Mouse (Mus musculus) testis, adult 2 months (tissue): Measurements from ENCODE around the gene Prrt4. TPM values are rescaled to one million over a fixed set of nuclear protein-coding genes. Genes with fewer than 3 reads are reported as not detected.
A peak's percentile ranks its signal among the peaks of the same experiment; 100 is the strongest.

Source experiments
- H3K27ac ChIP-seq: fragments of 200-500 bp; 2 replicates; pipeline ENCODE4 v1.5.1; 2012; ENCODE audit warnings: low read depth, low read length; ENCODE audit not compliant: control insufficient read depth, insufficient read depth
- H3K27me3 ChIP-seq: fragments of 200-500 bp; 2 replicates; pipeline ENCODE4 v1.6.1; 2012; ENCODE audit warnings: mild to moderate bottlenecking, low read length, moderate library complexity; ENCODE audit not compliant: control insufficient read depth, insufficient read depth
- H3K36me3 ChIP-seq: fragments of 200-500 bp; 2 replicates; pipeline ENCODE4 v1.6.1; 2012; ENCODE audit warnings: mild to moderate bottlenecking, low read length; ENCODE audit not compliant: control insufficient read depth, insufficient read depth
- H3K4me1 ChIP-seq: fragments of 200-500 bp; 2 replicates; pipeline ENCODE4 v1.6.1; 2012; ENCODE audit warnings: low read length; ENCODE audit not compliant: control insufficient read depth, insufficient read depth
- H3K4me3 ChIP-seq: fragments of 200-500 bp; 2 replicates; pipeline ENCODE4 v1.5.1; 2012; ENCODE audit warnings: low read depth, mild to moderate bottlenecking, low read length, moderate library complexity, mixed read lengths; ENCODE audit not compliant: control insufficient read depth
- CTCF ChIP-seq: fragments of 200-500 bp; IDR thresholded peaks from 2 replicates; pipeline ENCODE4 v1.5.1; 2012; ENCODE audit warnings: low read depth, mild to moderate bottlenecking, inconsistent platforms, low read length, moderate library complexity; ENCODE audit not compliant: control insufficient read depth, insufficient read depth, insufficient replicate concordance
- POLR2A ChIP-seq: fragments of 200-500 bp; IDR thresholded peaks from 2 replicates; pipeline ENCODE4 v1.6.1; 2012; ENCODE audit warnings: low read depth, mild to moderate bottlenecking, inconsistent platforms, low read length, moderate library complexity; ENCODE audit not compliant: control insufficient read depth
- polyA plus RNA-seq: library from polyadenylated mRNA; depleted of rRNA; stranded (reverse); fragments of >200 nt; gene quantifications from 2 replicates; pipeline ENCODE4 v1.2.3, GENCODE M21; 2012

Prrt4 gene
- polyA plus RNA-seq, 1 experiment, result 0.57 TPM

DNA sequence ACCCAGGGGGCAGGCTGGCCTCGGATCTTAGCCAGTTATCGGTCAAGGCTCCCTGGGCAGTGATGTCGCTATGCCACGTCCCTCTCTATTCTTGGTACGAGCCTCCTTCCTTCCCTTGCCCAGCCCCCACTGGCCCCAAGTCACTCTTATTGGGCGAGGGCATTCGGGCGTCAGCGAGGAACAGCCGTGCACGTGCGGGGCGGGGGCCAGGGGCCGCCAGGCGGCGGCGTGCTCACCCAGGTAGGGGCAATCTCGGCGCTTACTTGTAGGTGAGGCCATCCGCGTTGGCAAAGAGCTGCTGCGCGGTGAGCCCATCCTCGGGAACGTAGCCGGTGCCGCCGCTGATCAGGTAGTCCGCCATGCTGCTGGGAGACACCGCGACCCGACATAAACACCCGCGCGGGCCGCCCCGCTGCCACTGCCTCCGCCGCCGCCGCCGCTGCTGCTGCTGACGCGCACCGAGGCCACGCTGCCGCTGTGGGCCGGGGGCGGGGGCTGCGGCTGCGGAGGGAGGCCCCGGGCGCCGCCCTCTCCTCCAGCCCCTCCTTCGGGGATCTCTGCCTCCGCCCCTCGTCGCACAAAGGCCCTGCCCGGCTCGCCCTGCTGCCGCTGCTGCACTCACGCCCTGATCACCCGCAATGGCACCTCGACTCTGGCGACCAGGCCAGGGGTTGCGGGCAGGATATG, 32.6 kb upstream of the Prrt4 start:
- peaks cover 21% of the 10 kb centered on the region for H3K4me1 ChIP-seq
- H3K4me3 ChIP-seq, result peak overlapping the region; percentile 74
- no peaks in the 10 kb centered on the region; the same call in 1 of the 2 replicates for H3K27me3 ChIP-seq
- no peak overlapping the region for H3K27ac ChIP-seq
- no peaks in the 10 kb centered on the region for H3K36me3 ChIP-seq
- TF ChIP-seq CTCF (no peak), POLR2A (no peak)

DNA sequence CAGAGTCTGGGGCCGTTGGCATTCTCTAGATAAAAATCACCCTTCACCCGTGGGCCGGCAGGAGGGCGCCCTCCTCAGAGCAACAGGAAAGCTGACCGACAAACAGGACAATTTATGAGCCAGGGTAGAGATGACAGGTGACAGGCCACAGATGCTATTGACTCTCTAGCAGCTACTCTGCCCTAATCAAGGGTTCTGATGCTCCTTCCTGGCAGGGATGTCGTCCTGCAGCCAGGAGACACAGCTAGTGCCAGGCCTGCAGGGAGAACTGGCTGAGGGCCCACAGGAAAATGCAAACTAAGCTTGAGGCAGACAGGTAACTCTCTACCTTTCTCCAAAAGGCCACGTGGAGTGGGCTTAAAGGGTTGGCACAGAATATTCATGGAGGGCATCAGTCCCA, 31.8 kb upstream of the Prrt4 start:
- TF ChIP-seq CTCF (no peak), POLR2A (no peak)
- Histone ChIP-seq H3K27me3 (no peaks in the 10 kb centered on the region; the same call in 1 of the 2 replicates), H3K4me1 (peaks cover 19% of the 10 kb centered on the region), H3K4me3 (peak overlapping the region; percentile 74), H3K27ac (no peak overlapping the region), H3K36me3 (no peaks in the 10 kb centered on the region)

DNA sequence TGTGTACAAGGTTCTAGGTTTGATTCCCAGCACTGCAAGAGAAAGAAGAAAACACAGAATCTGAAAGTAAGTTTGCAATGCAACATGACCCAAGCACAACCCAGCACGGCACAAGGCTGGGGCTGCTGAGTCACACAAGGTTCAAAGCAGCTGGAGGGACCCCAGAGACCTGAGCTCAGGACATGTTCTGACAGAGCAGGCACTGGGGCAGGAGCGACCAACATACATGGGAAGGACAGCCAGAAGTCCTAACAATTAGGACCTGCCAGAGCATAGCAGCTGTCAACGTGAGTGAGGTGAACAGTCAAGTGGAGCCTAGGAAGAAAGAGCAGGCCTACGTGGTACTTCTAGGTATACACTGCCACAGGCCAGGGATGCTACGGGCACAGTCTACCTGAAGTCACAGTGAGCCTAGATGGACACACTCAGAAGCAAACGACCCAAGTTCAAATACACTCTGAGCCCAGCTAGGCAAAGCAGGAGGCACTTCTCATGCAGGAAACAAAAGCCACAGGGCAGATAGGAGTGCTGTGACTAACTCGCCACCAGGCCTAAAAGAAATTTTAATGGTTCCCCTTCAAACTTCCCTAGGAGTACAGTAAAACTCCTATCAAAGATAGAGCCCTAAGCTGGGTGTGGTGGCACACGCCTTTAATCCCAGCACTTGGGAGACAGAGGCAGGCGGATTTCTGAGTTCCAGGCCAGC, 31.0 kb upstream of the Prrt4 start:
- no peak overlapping the region for H3K4me3 ChIP-seq
- no peak overlapping the region for H3K27ac ChIP-seq
- no peaks in the 10 kb centered on the region for H3K36me3 ChIP-seq
- H3K27me3 ChIP-seq, result no peaks in the 10 kb centered on the region
- H3K4me1 ChIP-seq, result peaks cover 16% of the 10 kb centered on the region
- TF ChIP-seq CTCF (no peak), POLR2A (no peak)

DNA sequence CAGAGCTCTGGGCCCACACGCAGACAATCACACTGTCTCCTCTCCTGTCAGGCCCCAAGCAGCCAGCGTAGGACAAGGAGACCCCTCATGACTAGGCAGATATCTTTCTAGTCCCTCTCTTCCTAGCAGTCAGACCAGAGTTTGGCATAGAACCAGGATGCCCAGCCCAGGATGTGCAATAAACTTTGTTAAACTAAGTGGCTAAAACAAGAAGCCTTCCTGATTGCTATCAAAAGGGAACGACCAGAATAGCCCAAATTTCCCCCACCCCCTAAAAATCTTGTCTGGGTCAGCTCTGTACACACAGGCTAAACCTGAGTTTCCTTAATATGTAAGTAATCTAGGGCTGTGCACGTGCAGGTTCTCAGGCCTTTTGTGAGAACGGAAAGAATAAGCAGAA, 28.8 kb upstream of the Prrt4 start:
- Histone ChIP-seq H3K27ac (no peak overlapping the region), H3K36me3 (no peaks in the 10 kb centered on the region), H3K4me3 (no peak overlapping the region), H3K4me1 (peaks cover 12% of the 10 kb centered on the region), H3K27me3 (no peaks in the 10 kb centered on the region)
- TF ChIP-seq CTCF, result no peak
- TF ChIP-seq POLR2A, result no peak

DNA sequence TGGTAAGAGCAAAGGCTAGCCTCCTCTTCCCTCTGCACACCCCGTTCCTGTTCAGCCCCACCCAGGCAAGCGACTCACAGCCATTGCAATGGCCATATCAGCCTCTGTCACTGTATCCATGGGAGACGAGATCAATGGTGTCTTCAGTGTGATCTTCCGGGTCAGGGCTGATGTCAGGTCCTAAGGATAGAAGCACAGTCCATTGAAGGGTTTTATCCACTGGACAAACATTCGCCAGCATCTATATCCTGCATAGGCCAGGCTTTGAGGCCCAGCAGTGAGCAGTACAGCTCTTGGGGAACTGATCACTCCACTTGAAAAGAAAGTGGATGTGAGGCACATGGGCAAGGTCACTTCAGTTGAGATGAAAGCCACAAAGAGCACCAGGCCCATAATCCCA, 27.6 kb upstream of the Prrt4 start:
- H3K27me3 ChIP-seq, result no peaks in the 10 kb centered on the region
- no peak for TF ChIP-seq POLR2A
- TF ChIP-seq CTCF, result no peak
- no peak overlapping the region for H3K27ac ChIP-seq
- peaks cover 8% of the 10 kb centered on the region for H3K4me1 ChIP-seq
- H3K4me3 ChIP-seq, result no peak overlapping the region
- H3K36me3 ChIP-seq, result no peaks in the 10 kb centered on the region

DNA sequence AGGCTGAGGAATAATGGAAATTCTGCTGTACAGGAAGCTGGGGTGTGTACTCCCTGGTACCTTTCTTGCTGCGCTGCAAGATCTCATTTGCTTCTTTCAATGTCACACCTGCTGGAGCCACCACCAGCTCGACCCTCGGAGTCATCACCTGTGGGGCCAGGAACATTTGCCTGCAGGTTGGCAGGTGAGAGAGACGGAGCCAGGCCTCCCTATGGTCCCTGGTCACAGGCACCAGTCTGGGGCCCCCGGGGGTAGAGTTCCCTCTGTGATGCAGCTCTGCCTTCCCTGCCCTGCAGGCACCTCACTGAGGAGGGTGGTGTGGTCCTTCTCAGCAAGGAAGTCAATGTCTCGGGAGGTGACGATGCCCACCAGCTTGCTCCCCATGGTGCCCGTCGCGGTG, 26.6 kb upstream of the Prrt4 start:
- H3K36me3 ChIP-seq, result no peaks in the 10 kb centered on the region
- H3K27me3 ChIP-seq, result no peaks in the 10 kb centered on the region
- no peak overlapping the region for H3K27ac ChIP-seq
- H3K4me1 ChIP-seq, result peaks cover under 1% of the 10 kb centered on the region
- TF ChIP-seq CTCF, result no peak
- no peak for TF ChIP-seq POLR2A
- no peak overlapping the region for H3K4me3 ChIP-seq

DNA sequence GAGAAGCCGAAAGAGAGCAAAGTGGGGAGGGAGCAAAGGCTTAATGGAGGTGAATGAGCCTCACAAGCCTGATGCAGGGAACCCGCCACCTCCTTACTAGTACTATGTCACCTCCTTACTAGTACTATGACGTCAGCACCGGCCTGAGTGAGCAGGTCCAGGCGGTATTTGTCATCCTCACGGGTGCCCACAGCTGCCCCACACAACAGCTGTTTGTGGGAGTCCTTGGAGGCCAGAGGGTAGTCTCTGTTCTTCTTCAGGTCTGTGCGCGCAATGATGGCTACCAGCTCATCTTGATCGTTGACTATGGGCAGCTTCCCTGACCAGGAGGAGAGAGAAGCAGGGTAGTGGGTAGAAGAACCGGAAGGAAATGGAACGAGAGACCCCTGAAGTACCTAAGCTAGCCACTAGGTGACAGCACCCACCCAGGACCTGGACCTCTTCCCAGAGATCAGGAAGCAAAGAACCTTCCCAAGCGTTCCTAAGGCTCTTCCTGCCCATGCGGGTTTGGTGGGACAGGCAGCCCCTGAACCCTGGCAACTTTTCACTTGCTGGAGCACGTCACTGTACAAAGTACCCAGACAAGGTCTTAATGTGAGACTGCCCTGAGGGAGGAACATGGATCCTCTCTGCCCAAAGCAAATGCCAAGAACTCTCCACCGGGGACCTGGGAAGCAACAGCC, 25.7 kb upstream of the Prrt4 start:
- Histone ChIP-seq H3K4me1 (peaks cover 3% of the 10 kb centered on the region; the same call in 1 of the 2 replicates), H3K27me3 (no peaks in the 10 kb centered on the region), H3K4me3 (no peak overlapping the region), H3K36me3 (no peaks in the 10 kb centered on the region), H3K27ac (no peak overlapping the region)
- TF ChIP-seq CTCF (peak; percentile 79), POLR2A (no peak)
